Mouse (Mus musculus) megakaryocyte, embryonic 14.5 days (primary cell): ENCODE measurements around the gene Ak6.

Experiments
- FLI1 ChIP-seq: IDR thresholded peaks from 2 replicates; pipeline ENCODE4 v1.6.1; 2012; ENCODE audit warnings: low read length, inconsistent platforms, mixed read lengths
- GATA1 ChIP-seq: IDR thresholded peaks from 3 replicates; pipeline ENCODE4 v1.6.1; 2012; ENCODE audit warnings: mixed read lengths, low read length, inconsistent platforms, borderline replicate concordance

- no peak for TF ChIP-seq GATA1
- TF ChIP-seq FLI1 = no peak
Measured at GRCm38 (mm10) chr13:100605845-100606244, 44.9 kb upstream of the Ak6 start.
